ENCODE assay signal across 7 mouse cellular contexts in the genomic region with DNA sequence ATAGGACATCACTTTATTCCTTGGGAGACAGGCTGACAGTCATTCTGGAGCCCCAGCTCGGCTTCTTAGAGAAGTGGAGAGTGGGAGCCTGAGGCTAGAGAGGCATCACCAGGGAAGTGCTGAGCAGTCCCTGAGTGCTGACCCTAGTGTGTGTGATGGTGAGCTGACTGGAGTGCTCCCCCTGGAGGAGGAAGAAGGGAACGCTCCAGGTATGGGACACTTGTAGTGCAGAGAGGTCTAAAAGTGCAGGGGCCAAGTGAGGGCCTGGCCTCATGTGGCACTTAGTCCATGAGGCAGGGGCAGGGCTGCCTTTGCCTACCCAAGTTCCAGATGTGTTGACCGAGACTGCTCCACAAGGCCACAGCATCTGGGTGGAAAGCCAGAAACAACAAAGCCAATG. TPM values are rescaled to one million over a fixed set of nuclear protein-coding genes. Genes with fewer than 3 reads are reported as not detected.
DNase-seq lines count a peak whose midpoint lies in the region; ATAC-seq and TF ChIP-seq lines count a peak whose summit lies in the region.

No protein-coding gene starts in this region.

- no peaks in the 10 kb centered on the region for H3K9me3 ChIP-seq in neural tube, embryonic 15.5 days (replicated peaks)
- no peaks in the 10 kb centered on the region for H3K9me3 ChIP-seq in liver, embryonic 16.5 days (replicated peaks; ENCODE audit: control insufficient read depth, low read length)

- WGBS in neural tube, embryonic 15.5 days = 38% methylated on average over 3 of the region's 3 CpGs
- 32% methylated on average over 3 of the region's 3 CpGs for WGBS in liver, embryonic 16.5 days (ENCODE audit: insufficient replicate concordance)

- H3K36me3 ChIP-seq in neural tube, embryonic 15.5 days = no peaks in the 10 kb centered on the region
- H3K36me3 ChIP-seq in liver, embryonic 16.5 days (ENCODE audit: control insufficient read depth, insufficient read depth) = no peaks in the 10 kb centered on the region

- CTCF ChIA-PET in Patski (lab: Charles Lee) = interaction anchor here (1.1 to 5.9 kb wide), 2 partner anchors 10 to 69 kb away, joined by 3 to 33 read pairs; no protein-coding TSS in a partner anchor

- H3K4me2 ChIP-seq in neural tube, embryonic 15.5 days = no peak overlapping the region
- no peak overlapping the region for H3K4me2 ChIP-seq in liver, embryonic 16.5 days (ENCODE audit: low read depth, low read length)

- TF ChIP-seq CTCF in Patski (IDR thresholded peaks at IDR 0.05) = no peak

- no peak overlapping the region for H3K9ac ChIP-seq in neural tube, embryonic 15.5 days (replicated peaks)
- H3K9ac ChIP-seq in liver, embryonic 16.5 days (ENCODE audit: low read depth, low read length) = no peak overlapping the region

- peaks cover 20% of the 10 kb centered on the region for H3K4me1 ChIP-seq in neural tube, embryonic 15.5 days
- H3K4me1 ChIP-seq in liver, embryonic 16.5 days (ENCODE audit: control insufficient read depth, low read depth, low read length) = no peaks in the 10 kb centered on the region; the same call in none of the 2 replicates

- in situ Hi-C loops in Patski (cut with MboI; ENCODE audit: low pct_unique_long_range_greater_than_20kb) = loop anchor here (5.0 kb wide), 4 partner anchors 47 to 307 kb away; no protein-coding TSS in a partner anchor

- ATAC-seq in neural tube, embryonic 15.5 days (ENCODE audit: low FRiP score) = no peak; the same call in 1 of the 2 replicates
- peak; percentile 66 for ATAC-seq in Patski
- peak; percentile 35; the same call in 1 of the 2 replicates for ATAC-seq in liver, embryonic 16.5 days (ENCODE audit: low read depth)

- POLR2A ChIA-PET in Patski (lab: Charles Lee) = interaction anchor here (1.2 kb wide), 1 partner anchor 58 kb away, joined by 3 read pairs; no protein-coding TSS in a partner anchor

- no peak overlapping the region for H3K27ac ChIP-seq in neural tube, embryonic 15.5 days (replicated peaks)
- no peak overlapping the region for H3K27ac ChIP-seq in liver, embryonic 16.5 days (ENCODE audit: low read length)

- DNase-seq in neural tube, embryonic 10.5 days (ENCODE audit: extremely low spot score, low spot score) = peak; percentile 76
- no peak for DNase-seq in Patski (ENCODE audit: low read depth, low spot score)
- peak; percentile 52 to 57 for DNase-seq in cerebellum, postnatal 36 days
- DNase-seq in heart, postnatal 4 days = peak; percentile 76
- peak; percentile 34 for DNase-seq in right cerebral cortex, postnatal 4 days

- no peak overlapping the region for H3K4me3 ChIP-seq in neural tube, embryonic 15.5 days (replicated peaks)
- H3K4me3 ChIP-seq in liver, embryonic 16.5 days (ENCODE audit: low read depth, low read length) = no peak overlapping the region

- peaks cover 12% of the 10 kb centered on the region; the same call in 1 of the 2 replicates for H3K27me3 ChIP-seq in neural tube, embryonic 15.5 days (replicated peaks)
- H3K27me3 ChIP-seq in Patski = no peaks in the 10 kb centered on the region
- H3K27me3 ChIP-seq in liver, embryonic 16.5 days (ENCODE audit: control insufficient read depth, insufficient read depth, low read depth, low read length) = no peaks in the 10 kb centered on the region

RNA-seq across cellular contexts. Expression of gene Mdfi, which starts 39.0 kb away (rescaled TPM):
- polyA plus RNA-seq in neural tube, embryonic 15.5 days (2015; fragmentation: Nextera tagmentation; extraction: Ambion mirVana) = 3.3 and 4.4 TPM in 2 replicates
- not detected for polyA plus RNA-seq in Patski (2021)
- total RNA-seq in heart, postnatal 4 days (2021) = 10 to 100 TPM; 16.4 to 20.2 TPM
- polyA plus RNA-seq in liver, embryonic 16.5 days (2015; fragmentation: Nextera tagmentation; extraction: Ambion mirVana) = 0.47 and 0.84 TPM in 2 replicates

RNA-seq across cellular contexts. Expression of gene Tfeb, which starts 58.6 kb away (rescaled TPM):
- 3.7 and 5.5 TPM in 2 replicates for polyA plus RNA-seq in neural tube, embryonic 15.5 days (2015; fragmentation: Nextera tagmentation; extraction: Ambion mirVana)
- polyA plus RNA-seq in Patski (2021) = 48.3 TPM
- 10 to 100 TPM; 50.3 to 53.1 TPM for total RNA-seq in heart, postnatal 4 days (2021)
- polyA plus RNA-seq in liver, embryonic 16.5 days (2015; fragmentation: Nextera tagmentation; extraction: Ambion mirVana) = 5.5 and 5.9 TPM in 2 replicates
